Mouse (Mus musculus) thymus, postnatal 25 days (tissue): ENCODE data around the gene 4933428G20Rik.

Experiments
- DNase-seq: peaks from one replicate; pipeline ENCODE4 v3.0.0; 2022

4933428G20Rik gene

GRCm38 (mm10) chr11:97461307-97461820 lies 38.8 kb downstream of the 4933428G20Rik start:
- DNase-seq: peak; percentile 29

GRCm38 (mm10) chr11:97457120-97457519 lies 43.0 kb downstream of the 4933428G20Rik start:
- DNase-seq: no peak

- no peak for DNase-seq
Measured at GRCm38 (mm10) chr11:97451625-97452024, 48.5 kb downstream of the 4933428G20Rik start.

GRCm38 (mm10) chr11:97450305-97450922 lies 49.7 kb downstream of the 4933428G20Rik start:
- no peak for DNase-seq

GRCm38 (mm10) chr11:97449601-97450293 lies 50.4 kb downstream of the 4933428G20Rik start:
- DNase-seq: no peak

- no peak for DNase-seq
Measured at GRCm38 (mm10) chr11:97448611-97449394, 51.3 kb downstream of the 4933428G20Rik start.

- no peak for DNase-seq
Measured at GRCm38 (mm10) chr11:97447979-97448378, 52.2 kb downstream of the 4933428G20Rik start.

- no peak for DNase-seq
Measured at GRCm38 (mm10) chr11:97445999-97446511, 54.1 kb downstream of the 4933428G20Rik start.

GRCm38 (mm10) chr11:97445596-97445995 lies 54.5 kb downstream of the 4933428G20Rik start:
- DNase-seq: no peak

GRCm38 (mm10) chr11:97442891-97443675 lies 57.1 kb downstream of the 4933428G20Rik start:
- no peak for DNase-seq

- DNase-seq: no peak
Measured at GRCm38 (mm10) chr11:97441658-97442125, 58.4 kb downstream of the 4933428G20Rik start.

GRCm38 (mm10) chr11:97441036-97441657 lies 59.0 kb downstream of the 4933428G20Rik start:
- DNase-seq: no peak
